ENCODE assay signal across 1 mouse cellular context in the genomic region with DNA sequence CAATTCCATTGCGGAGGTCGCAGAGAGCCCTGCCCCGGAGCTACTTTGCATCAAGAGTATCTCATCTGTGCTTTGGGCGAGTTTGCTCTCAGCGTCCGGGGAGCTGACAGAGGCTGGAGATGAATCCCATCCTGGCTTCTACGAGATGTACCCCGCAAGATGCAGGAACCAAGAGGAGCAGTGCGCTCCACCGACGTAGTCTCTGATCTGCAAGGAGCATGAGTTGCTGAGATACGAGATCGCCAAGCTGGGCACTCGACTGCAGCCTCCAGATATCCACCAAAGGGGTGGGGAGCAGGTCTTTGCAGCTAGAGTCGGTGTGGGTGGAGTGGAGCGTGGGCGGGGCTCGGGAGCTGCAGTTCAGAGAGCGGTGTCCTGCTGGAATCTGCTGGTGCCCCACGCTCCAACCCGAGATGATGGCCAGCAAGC.
TF ChIP-seq lines count a peak whose summit lies in the region.

A gene (plus strand): TSS at position 336 of the 429 bp plus-strand sequence.

TF ChIP-seq in myocyte, 11 proteins besides CTCF, POLR2A, EP300 and RAD21 (continued from another document):
- TF ChIP-seq TCF12 (IDR thresholded peaks at IDR 0.05; ENCODE audit: insufficient read depth, poor library complexity, severe bottlenecking) (no peak), MAX (IDR thresholded peaks at IDR 0.05; ENCODE audit: low read depth) (no peak), CEBPB (IDR thresholded peaks at IDR 0.05; ENCODE audit: insufficient read depth, poor library complexity, severe bottlenecking) (no peak), E2F4 (IDR thresholded peaks at IDR 0.05; ENCODE audit: insufficient read depth) (no peak), POLR2AphosphoS2 (IDR thresholded peaks at IDR 0.05; ENCODE audit: insufficient read length, low read depth) (no peak)
